Mouse (Mus musculus) retina, postnatal 1 day (tissue): Measurements from ENCODE around the gene Gpsm3.
"Not testable (repeated sequence)": the region's sequence is repeated elsewhere in the genome, so short reads cannot be mapped to it uniquely, and the experiment has no call there.

ENCODE experiments used
- DNase-seq: peaks from one replicate; pipeline ENCODE4 v3.0.0-alpha.2; 2012

Gene Gpsm3

GRCm38 (mm10) chr17:34589681-34590101 is at the start of gene Gpsm3:
Gene Gpsm3 (plus strand): TSS chr17:34589806.
- peak; percentile 61 for DNase-seq

- DNase-seq, result not testable (repeated sequence)
These were observed 46.0 kb upstream of the Gpsm3 start for GRCm38 (mm10) chr17:34543567-34543966.

- no peak for DNase-seq
These were observed 42.8 kb upstream of the Gpsm3 start for GRCm38 (mm10) chr17:34546797-34547196.

GRCm38 (mm10) chr17:34547601-34548000 is 42.0 kb upstream of the Gpsm3 start:
- DNase-seq, result no peak

GRCm38 (mm10) chr17:34549156-34549555 is 40.5 kb upstream of the Gpsm3 start:
- DNase-seq, result no peak

GRCm38 (mm10) chr17:34549843-34550242 is 39.8 kb upstream of the Gpsm3 start:
- no peak for DNase-seq

- DNase-seq, result peak; percentile 79
These were observed 34.1 kb upstream of the Gpsm3 start for GRCm38 (mm10) chr17:34555483-34555882.

GRCm38 (mm10) chr17:34556406-34556805 is 33.2 kb upstream of the Gpsm3 start:
- DNase-seq, result no peak

GRCm38 (mm10) chr17:34557411-34557810 is 32.2 kb upstream of the Gpsm3 start:
- no peak for DNase-seq

- DNase-seq, result no peak
These were observed 30.5 kb upstream of the Gpsm3 start for GRCm38 (mm10) chr17:34559116-34559515.

GRCm38 (mm10) chr17:34559895-34560294 is 29.7 kb upstream of the Gpsm3 start:
- DNase-seq, result no peak

- no peak for DNase-seq
These were observed 29.2 kb upstream of the Gpsm3 start for GRCm38 (mm10) chr17:34560438-34560837.

GRCm38 (mm10) chr17:34561200-34561599 is 28.4 kb upstream of the Gpsm3 start:
- DNase-seq, result peak; percentile 44

- no peak for DNase-seq
These were observed 27.0 kb upstream of the Gpsm3 start for GRCm38 (mm10) chr17:34562595-34562994.

GRCm38 (mm10) chr17:34563354-34563753 is 26.3 kb upstream of the Gpsm3 start:
- DNase-seq, result no peak

GRCm38 (mm10) chr17:34564003-34564421 is 25.6 kb upstream of the Gpsm3 start, which contains the start of gene Notch4:
Gene Notch4 (plus strand): TSS chr17:34564268.
- peak; percentile 13 for DNase-seq

- DNase-seq, result no peak
These were observed 24.8 kb upstream of the Gpsm3 start for GRCm38 (mm10) chr17:34564796-34565195.

GRCm38 (mm10) chr17:34567311-34567710 is 22.3 kb upstream of the Gpsm3 start:
- no peak for DNase-seq

GRCm38 (mm10) chr17:34568421-34568820 is 21.2 kb upstream of the Gpsm3 start:
- DNase-seq, result no peak

- no peak for DNase-seq
These were observed 19.7 kb upstream of the Gpsm3 start for GRCm38 (mm10) chr17:34569919-34570318.

GRCm38 (mm10) chr17:34571875-34572274 is 17.7 kb upstream of the Gpsm3 start:
- DNase-seq, result no peak

- peak; percentile 46 for DNase-seq
These were observed 17.2 kb upstream of the Gpsm3 start for GRCm38 (mm10) chr17:34572361-34572760.

- DNase-seq, result no peak
These were observed 13.0 kb upstream of the Gpsm3 start for GRCm38 (mm10) chr17:34576577-34576976.

- DNase-seq, result no peak
These were observed 11.5 kb upstream of the Gpsm3 start for GRCm38 (mm10) chr17:34578070-34578469.

GRCm38 (mm10) chr17:34582528-34582927 is 7.1 kb upstream of the Gpsm3 start:
- DNase-seq, result no peak

- no peak for DNase-seq
These were observed 6.2 kb upstream of the Gpsm3 start for GRCm38 (mm10) chr17:34583397-34583796.
